Mouse (Mus musculus) liver, embryonic 11.5 days (tissue): Measurements from ENCODE around the gene Slc12a7. TPM values are rescaled to one million over a fixed set of nuclear protein-coding genes. Genes with fewer than 3 reads are reported as not detected.

Experiments
- ATAC-seq: fragments of 200-750 bp; cut with Nextera tagmentation; replicated peaks from 2 replicates; pipeline ENCODE4 v1.8.0; 2017; ENCODE audit warnings: moderate number of reproducible peaks, mild to moderate bottlenecking, moderate TSS enrichment, moderate library complexity; ENCODE audit not compliant: low FRiP score
- DNase-seq: peaks from one replicate; pipeline ENCODE4 v3.0.0-alpha.2; 2017; ENCODE audit warnings: low spot score
- H3K27ac ChIP-seq: fragments of 300-500 bp; sonication (generic); 2 replicates; pipeline ENCODE4 v1.5.1; 2014; ENCODE audit warnings: mild to moderate bottlenecking, low read depth, low read length, control low read depth
- H3K27me3 ChIP-seq: fragments of 300-500 bp; sonication (generic); replicated peaks from 2 replicates; pipeline ENCODE4 v1.6.1; 2014; ENCODE audit warnings: low read length, mixed read lengths; ENCODE audit not compliant: control insufficient read depth, insufficient read depth
- H3K36me3 ChIP-seq: fragments of 300-500 bp; sonication (generic); 2 replicates; pipeline ENCODE4 v1.6.1; 2014; ENCODE audit warnings: mild to moderate bottlenecking, low read length, moderate library complexity, mixed read lengths; ENCODE audit not compliant: control insufficient read depth, insufficient read depth
- H3K4me1 ChIP-seq: fragments of 300-500 bp; sonication (generic); replicated peaks from 2 replicates; pipeline ENCODE4 v1.6.1; 2014; ENCODE audit warnings: low read length, mixed read lengths; ENCODE audit not compliant: control insufficient read depth, insufficient read depth
- H3K4me2 ChIP-seq: fragments of 300-500 bp; sonication (generic); 2 replicates; pipeline ENCODE4 v1.6.1; 2014; ENCODE audit warnings: mild to moderate bottlenecking, control low read depth, moderate library complexity
- H3K4me3 ChIP-seq: fragments of 300-500 bp; sonication (generic); 2 replicates; pipeline ENCODE4 v1.5.1; 2014; ENCODE audit warnings: low read depth, low read length, control low read depth
- H3K9ac ChIP-seq: fragments of 300-500 bp; sonication (generic); 2 replicates; pipeline ENCODE4 v1.6.1; 2014; ENCODE audit warnings: low read depth, low read length, control low read depth
- H3K9me3 ChIP-seq: fragments of 300-500 bp; sonication (generic); 2 replicates; pipeline ENCODE4 v1.6.1; 2016; ENCODE audit warnings: low read length, inconsistent platforms, mixed read lengths; ENCODE audit not compliant: control insufficient read depth
- WGBS: fragments of 180-500 bp; shearing (Covaris S2); extraction: QIAGEN DNeasy Blood & Tissue Kit; methylation state at CpG from one replicate; pipeline ENCODE4 v1.1.7; 2014; 5-methylcytosine and 5-hydroxymethylcytosine counted together
- polyA plus RNA-seq: library from polyadenylated mRNA; unstranded; fragments of >200 nt; fragmentation: Nextera tagmentation; extraction: Ambion mirVana; gene quantifications from 2 replicates; pipeline ENCODE4 v1.2.1, GENCODE M21; 2014

The Slc12a7 gene
- polyA plus RNA-seq, 1 experiment from 2014 or later, result 20.4 TPM

DNA sequence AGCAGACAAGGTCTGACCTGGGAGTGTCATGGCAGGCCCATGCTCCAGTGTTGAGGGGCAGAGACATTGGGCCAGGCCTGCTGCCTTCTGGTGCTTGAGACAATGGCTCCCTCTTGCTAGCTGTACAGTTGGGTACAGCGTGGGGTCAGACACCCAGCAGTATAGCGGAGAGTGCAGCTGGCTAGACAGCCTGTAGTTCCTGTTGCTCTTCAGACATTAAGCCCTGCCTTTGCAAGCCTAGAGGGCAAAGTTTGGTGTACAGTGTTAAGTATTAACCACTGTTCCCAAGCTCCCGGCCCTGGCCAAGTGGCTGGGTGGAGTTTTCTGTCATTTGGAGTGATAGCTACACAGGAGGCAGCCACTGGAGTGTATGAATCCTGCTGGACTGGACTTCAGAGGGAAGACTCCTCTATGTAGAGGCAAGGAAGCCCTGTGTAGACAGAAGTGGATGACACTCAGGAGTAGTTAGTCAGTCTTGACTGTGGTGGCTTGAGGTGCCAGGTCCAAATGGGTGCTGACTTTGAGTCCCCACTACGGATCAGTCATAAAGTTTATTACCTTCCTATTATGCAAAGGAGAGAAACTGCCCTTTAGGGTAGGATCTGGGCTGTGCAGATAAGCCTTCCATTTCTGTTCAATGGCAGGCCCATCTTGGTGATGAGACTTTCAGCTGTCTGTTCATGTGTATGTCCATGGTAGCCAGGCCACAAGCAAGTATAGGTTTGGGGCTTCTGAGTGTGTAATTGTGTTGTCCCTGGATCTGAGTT lies 37.2 kb downstream of the Slc12a7 start:
- Histone ChIP-seq H3K27me3 (no peaks in the 10 kb centered on the region), H3K4me3 (no peak overlapping the region), H3K4me2 (peak overlapping the region; percentile 42), H3K27ac (peak overlapping the region; percentile 57), H3K9ac (no peak overlapping the region), H3K4me1 (peaks cover 27% of the 10 kb centered on the region), H3K36me3 (no peaks in the 10 kb centered on the region), H3K9me3 (no peaks in the 10 kb centered on the region)
- DNase-seq (no peak), ATAC-seq (peak; percentile 72)
- WGBS, result 57% methylated on average over 4 of the region's 4 CpGs

DNA sequence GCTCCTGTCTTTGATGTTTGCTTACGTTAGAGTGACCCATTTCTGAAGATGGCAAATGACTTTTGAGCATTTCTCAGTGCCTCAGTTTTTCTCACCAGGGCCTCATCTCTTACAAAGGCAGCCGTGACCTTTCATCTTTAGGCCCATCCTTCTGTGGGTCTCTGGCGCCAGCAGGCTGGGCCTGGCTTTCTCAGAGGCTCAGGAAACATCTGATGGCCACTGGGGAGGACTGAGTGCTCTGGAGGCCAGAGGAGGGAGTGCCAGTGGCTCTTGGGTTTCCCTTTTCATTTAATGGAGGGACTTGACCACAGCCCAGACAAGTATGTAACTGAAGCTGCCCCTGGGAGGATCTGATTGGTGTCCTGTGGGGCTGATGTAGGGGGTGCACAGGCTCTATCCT lies 38.2 kb downstream of the Slc12a7 start:
- H3K4me1 ChIP-seq, result peaks cover 26% of the 10 kb centered on the region
- 48% methylated on average over 3 of the region's 3 CpGs for WGBS

DNA sequence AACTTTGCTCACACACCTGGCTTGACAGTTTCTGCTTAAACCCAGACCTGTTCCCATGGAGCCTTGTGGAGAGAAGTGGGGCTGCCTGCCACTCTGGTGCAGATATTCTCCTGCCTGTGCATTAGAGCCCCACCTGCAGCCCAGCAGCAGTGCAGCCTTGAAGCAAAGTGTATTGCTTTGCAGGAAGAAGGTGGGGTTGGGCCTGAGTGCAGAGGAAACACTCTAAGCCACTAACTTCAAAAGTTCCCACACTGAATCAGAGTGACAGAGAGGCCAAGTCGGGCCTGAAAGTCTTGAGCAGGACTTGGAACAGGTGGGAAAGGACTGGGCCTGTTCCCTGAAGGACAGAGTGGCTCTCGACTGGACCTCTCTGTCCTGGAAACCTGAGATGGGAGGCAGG lies 39.8 kb downstream of the Slc12a7 start:
- Histone ChIP-seq H3K9ac (no peak overlapping the region), H3K36me3 (no peaks in the 10 kb centered on the region), H3K4me1 (peaks cover 24% of the 10 kb centered on the region), H3K27me3 (no peaks in the 10 kb centered on the region), H3K4me3 (no peak overlapping the region), H3K27ac (no peak overlapping the region; the same call in 1 of the 2 replicates), H3K9me3 (no peaks in the 10 kb centered on the region), H3K4me2 (no peak overlapping the region)
- DNase-seq, result no peak
- 52% methylated on average over 2 of the region's 2 CpGs for WGBS
- ATAC-seq, result no peak

More for the DNA sequence above, 38.2 kb downstream of the Slc12a7 start:
- H3K36me3 ChIP-seq, result no peaks in the 10 kb centered on the region
- no peak overlapping the region for H3K4me3 ChIP-seq
- H3K27me3 ChIP-seq, result no peaks in the 10 kb centered on the region
- no peak overlapping the region for H3K4me2 ChIP-seq
- no peaks in the 10 kb centered on the region for H3K9me3 ChIP-seq
- no peak overlapping the region for H3K9ac ChIP-seq
- H3K27ac ChIP-seq, result no peak overlapping the region
- no peak for DNase-seq
- ATAC-seq, result no peak

DNA sequence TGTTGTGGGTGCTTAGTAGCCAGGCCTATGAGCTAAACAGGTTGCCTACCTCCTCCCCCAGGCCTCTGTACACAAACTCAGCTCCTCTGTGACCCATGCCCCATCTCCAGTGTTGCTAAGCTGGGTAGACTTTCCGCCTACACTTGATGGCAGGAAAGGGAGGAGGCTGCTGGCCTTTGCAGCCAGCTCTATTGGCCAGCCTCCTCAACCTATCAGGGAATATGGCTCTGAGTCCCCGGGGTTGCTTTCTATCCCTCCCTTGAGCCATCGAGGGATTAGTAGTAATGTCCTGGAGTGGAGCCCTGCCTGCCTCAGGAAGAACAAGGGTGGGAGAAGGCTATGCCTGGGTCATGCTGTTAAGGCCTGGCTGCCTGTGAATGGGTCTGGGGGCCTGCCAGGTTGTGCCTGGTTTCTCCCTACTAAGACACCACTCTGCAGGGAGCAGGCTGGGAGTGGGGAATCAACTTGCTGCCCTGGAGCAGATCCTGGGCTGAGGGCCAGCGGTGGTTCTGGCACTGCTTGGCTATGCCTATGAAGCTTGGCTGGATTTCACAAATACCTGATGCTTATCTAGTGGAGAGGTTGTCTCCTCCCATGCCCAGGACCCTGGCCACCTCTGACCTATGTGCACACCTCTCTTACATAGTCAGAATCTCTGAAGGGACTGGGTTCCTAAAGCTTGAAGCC lies 40.8 kb downstream of the Slc12a7 start:
- 63% methylated on average over 4 of the region's 4 CpGs for WGBS
- Histone ChIP-seq H3K9ac (no peak overlapping the region), H3K4me1 (peaks cover 24% of the 10 kb centered on the region), H3K4me2 (no peak overlapping the region), H3K9me3 (no peaks in the 10 kb centered on the region), H3K27me3 (no peaks in the 10 kb centered on the region), H3K27ac (no peak overlapping the region), H3K4me3 (no peak overlapping the region), H3K36me3 (no peaks in the 10 kb centered on the region)
- DNase-seq (no peak), ATAC-seq (no peak)

DNA sequence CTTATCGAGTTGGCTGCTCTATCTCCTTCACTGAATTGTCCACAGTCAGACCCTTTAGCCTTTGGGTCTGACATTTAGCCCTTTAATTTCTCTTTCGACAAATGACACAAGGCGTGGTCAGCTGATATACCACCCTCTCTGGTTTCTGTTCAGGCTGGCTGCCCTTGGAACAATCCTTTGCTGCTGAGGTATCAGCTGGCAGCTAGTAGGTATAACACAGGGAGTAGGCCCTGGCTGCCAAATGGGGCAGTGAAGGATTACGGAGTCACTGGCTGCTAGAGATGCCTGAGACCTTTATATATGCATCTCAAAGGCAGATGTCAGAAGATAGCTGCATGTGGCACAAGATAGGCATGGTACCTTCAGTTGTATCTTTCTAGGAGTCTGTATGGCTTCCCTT lies 42.9 kb downstream of the Slc12a7 start:
- Histone ChIP-seq H3K4me3 (no peak overlapping the region), H3K9me3 (no peaks in the 10 kb centered on the region), H3K36me3 (no peaks in the 10 kb centered on the region), H3K27me3 (no peaks in the 10 kb centered on the region), H3K4me2 (no peak overlapping the region), H3K27ac (no peak overlapping the region), H3K4me1 (peaks cover 17% of the 10 kb centered on the region), H3K9ac (no peak overlapping the region)
- DNase-seq (no peak), ATAC-seq (no peak)
- WGBS, result 70% methylated on average over 4 of the region's 4 CpGs

DNA sequence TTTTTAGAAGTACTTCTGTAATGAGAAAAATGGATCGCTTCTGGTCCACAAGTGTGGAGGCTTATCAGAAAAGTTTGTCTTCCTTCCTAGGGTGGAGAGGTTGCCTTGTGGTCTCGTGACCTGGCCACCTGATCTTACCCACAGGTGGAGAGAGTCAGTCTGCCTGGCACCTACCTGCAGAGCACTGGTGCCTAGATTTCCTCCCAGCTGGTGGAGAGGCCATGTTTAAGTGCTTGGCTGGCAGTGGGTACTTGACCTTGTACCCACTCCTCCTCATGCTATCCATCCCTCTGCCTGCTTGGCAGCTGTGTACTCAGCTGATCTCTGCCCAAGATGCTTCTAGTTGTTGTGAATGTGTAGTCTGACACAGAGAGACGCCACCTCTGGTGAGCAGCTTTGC lies 44.7 kb downstream of the Slc12a7 start:
- ATAC-seq (no peak), DNase-seq (no peak)
- Histone ChIP-seq H3K27ac (no peak overlapping the region), H3K36me3 (no peaks in the 10 kb centered on the region), H3K9ac (no peak overlapping the region), H3K4me1 (peaks cover 13% of the 10 kb centered on the region), H3K27me3 (no peaks in the 10 kb centered on the region), H3K9me3 (no peaks in the 10 kb centered on the region), H3K4me3 (no peak overlapping the region), H3K4me2 (no peak overlapping the region)
- whole genome bisulfite sequencing, result 74% methylated on average over 3 of the region's 3 CpGs

DNA sequence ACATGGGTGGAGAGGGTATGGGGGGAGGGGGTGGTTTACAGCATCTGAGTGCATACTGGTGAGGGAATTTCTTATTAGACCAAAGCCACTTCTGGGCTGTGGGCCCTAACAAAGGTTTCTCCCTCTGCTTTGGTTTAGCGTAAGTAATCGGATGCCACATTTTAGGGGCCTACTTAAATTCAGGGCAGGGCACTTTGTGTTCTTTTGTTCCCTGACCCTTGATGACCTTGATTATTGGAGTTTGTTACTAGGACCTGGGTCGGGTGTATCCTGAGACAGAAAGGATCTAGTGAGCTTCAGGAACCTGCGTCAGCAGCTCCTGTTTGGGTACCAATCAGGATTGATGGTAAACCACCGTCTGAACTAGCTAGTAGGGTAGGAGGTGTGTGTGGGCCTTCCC lies 49.6 kb downstream of the Slc12a7 start:
- ATAC-seq, result no peak
- H3K9ac ChIP-seq, result no peak overlapping the region
- no peak overlapping the region for H3K4me2 ChIP-seq
- H3K4me3 ChIP-seq, result no peak overlapping the region
- 75% methylated on average over 5 of the region's 5 CpGs for WGBS
- no peaks in the 10 kb centered on the region for H3K27me3 ChIP-seq
- H3K36me3 ChIP-seq, result peaks cover 16% of the 10 kb centered on the region
- H3K9me3 ChIP-seq, result no peaks in the 10 kb centered on the region
- no peaks in the 10 kb centered on the region; the same call in 1 of the 2 replicates for H3K4me1 ChIP-seq
- no peak for DNase-seq
- no peak overlapping the region for H3K27ac ChIP-seq

DNA sequence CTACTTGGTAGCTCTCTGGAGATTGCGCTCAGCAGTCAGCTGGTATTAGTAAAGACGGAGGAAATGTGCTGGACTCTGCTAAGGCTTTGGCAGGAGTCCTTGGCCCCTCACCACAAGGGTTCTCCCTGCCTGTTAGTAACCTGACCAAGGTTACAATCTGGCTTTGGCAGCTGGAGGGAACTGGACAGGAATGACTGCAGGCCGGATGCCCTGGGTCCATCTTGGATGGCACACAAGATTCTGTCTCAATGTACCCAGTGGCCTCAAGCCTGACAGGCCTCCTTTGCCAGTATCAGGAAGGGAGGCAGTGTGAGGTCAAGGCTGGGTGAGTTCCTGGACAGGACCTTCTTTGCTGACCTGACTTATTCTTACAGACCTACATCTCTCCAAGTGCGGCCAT lies 59.3 kb downstream of the Slc12a7 start:
- Histone ChIP-seq H3K36me3 (peaks cover 37% of the 10 kb centered on the region), H3K9me3 (no peaks in the 10 kb centered on the region), H3K9ac (no peak overlapping the region), H3K4me1 (no peaks in the 10 kb centered on the region), H3K27me3 (no peaks in the 10 kb centered on the region), H3K4me3 (no peak overlapping the region), H3K4me2 (no peak overlapping the region), H3K27ac (no peak overlapping the region)
- DNase-seq (no peak), ATAC-seq (no peak)
- WGBS, result 95% methylated on average over 4 of the region's 4 CpGs

DNA sequence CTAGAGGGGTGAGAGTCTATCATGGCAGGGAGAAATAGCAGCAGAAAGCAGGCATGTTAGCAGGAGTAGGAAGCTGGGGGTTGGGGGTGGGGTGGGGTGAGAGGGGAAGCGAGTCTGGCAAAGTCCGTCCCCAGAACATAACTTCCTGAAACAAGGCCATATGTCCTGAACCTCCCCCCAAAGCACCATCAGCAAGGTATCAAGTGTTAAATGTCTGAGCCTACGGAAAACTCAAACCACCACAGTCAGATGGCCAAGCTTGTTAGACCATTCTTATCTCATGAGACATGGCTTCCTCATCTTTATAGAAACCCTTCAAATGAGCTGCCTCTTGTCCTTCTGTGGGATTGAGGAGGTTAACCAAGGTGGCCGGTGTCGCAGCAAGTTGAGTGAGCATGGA lies 60.3 kb downstream of the Slc12a7 start:
- Histone ChIP-seq H3K9ac (no peak overlapping the region), H3K4me2 (no peak overlapping the region), H3K27ac (no peak overlapping the region), H3K4me3 (no peak overlapping the region), H3K9me3 (no peaks in the 10 kb centered on the region), H3K27me3 (no peaks in the 10 kb centered on the region), H3K36me3 (peaks cover 36% of the 10 kb centered on the region), H3K4me1 (no peaks in the 10 kb centered on the region)
- ATAC-seq (no peak), DNase-seq (no peak)
- WGBS, result 69% methylated on average over 5 of the region's 5 CpGs
